Mouse (Mus musculus): ENCODE results near the gene Tmem97. TPM values are rescaled to one million over a fixed set of nuclear protein-coding genes. Genes with fewer than 3 reads are reported as not detected.
"Not testable (repeated sequence)": the region's sequence is repeated elsewhere in the genome, so short reads cannot be mapped to it uniquely, and the experiment has no call there.

Gene Tmem97
- polyA plus RNA-seq, 1 experiment: 15.9 TPM

GRCm38 (mm10) chr11:78545181-78545580 is 5.4 kb downstream of the Tmem97 start:
- DNase-seq: no peak
- no peak overlapping the region for H3K27ac ChIP-seq (ENCODE audit: insufficient read depth, low read length)
- no peaks in the 10 kb centered on the region for H3K27me3 ChIP-seq (ENCODE audit: control insufficient read depth, insufficient read depth, low read length)
- no peak for TF ChIP-seq CTCF (IDR thresholded peaks at IDR 0.05; ENCODE audit: borderline replicate concordance, insufficient read depth, low read depth, low read length)
- no peak for TF ChIP-seq POLR2A (IDR thresholded peaks at IDR 0.05; ENCODE audit: borderline replicate concordance, insufficient read depth, low read length)
- WGBS: 77% methylated on average over 8 of the region's 8 CpGs
- H3K4me1 ChIP-seq (ENCODE audit: control insufficient read depth, insufficient read depth, low read length): no peaks in the 10 kb centered on the region
- H3K4me3 ChIP-seq (replicated peaks; ENCODE audit: insufficient read depth, low read depth, low read length): no peak overlapping the region

GRCm38 (mm10) chr11:78544449-78545111 is 6.0 kb downstream of the Tmem97 start:
- no peaks in the 10 kb centered on the region for H3K27me3 ChIP-seq (ENCODE audit: control insufficient read depth, insufficient read depth, low read length)
- no peak overlapping the region for H3K4me3 ChIP-seq (replicated peaks; ENCODE audit: insufficient read depth, low read depth, low read length)
- DNase-seq: no peak
- no peak overlapping the region for H3K27ac ChIP-seq (ENCODE audit: insufficient read depth, low read length)
- no peak for TF ChIP-seq CTCF (IDR thresholded peaks at IDR 0.05; ENCODE audit: borderline replicate concordance, insufficient read depth, low read depth, low read length)
- TF ChIP-seq POLR2A (IDR thresholded peaks at IDR 0.05; ENCODE audit: borderline replicate concordance, insufficient read depth, low read length): no peak
- no peaks in the 10 kb centered on the region for H3K4me1 ChIP-seq (ENCODE audit: control insufficient read depth, insufficient read depth, low read length)
- WGBS: 96% methylated on average over 7 of the region's 7 CpGs

- WGBS: 81% methylated on average over 3 of the region's 3 CpGs
- H3K27me3 ChIP-seq (ENCODE audit: control insufficient read depth, insufficient read depth, low read length): no peaks in the 10 kb centered on the region
- H3K27ac ChIP-seq (ENCODE audit: insufficient read depth, low read length): no peak overlapping the region
- TF ChIP-seq CTCF (IDR thresholded peaks at IDR 0.05; ENCODE audit: borderline replicate concordance, insufficient read depth, low read depth, low read length) (no peak), POLR2A (IDR thresholded peaks at IDR 0.05; ENCODE audit: borderline replicate concordance, insufficient read depth, low read length) (no peak)
- 0 out of 2 replicates have a peak, but pooled peaks cover 6% of the 10 kb centered on the region for H3K4me1 ChIP-seq (ENCODE audit: control insufficient read depth, insufficient read depth, low read length)
- no peak overlapping the region for H3K4me3 ChIP-seq (replicated peaks; ENCODE audit: insufficient read depth, low read depth, low read length)
- no peak for DNase-seq
These were observed 10.2 kb downstream of the Tmem97 start for GRCm38 (mm10) chr11:78540358-78540757.

GRCm38 (mm10) chr11:78536690-78537084 is 13.9 kb downstream of the Tmem97 start:
- Histone ChIP-seq H3K4me3 (replicated peaks; ENCODE audit: insufficient read depth, low read depth, low read length) (peak overlapping the region; percentile 76), H3K27ac (ENCODE audit: insufficient read depth, low read length) (no peak overlapping the region), H3K27me3 (ENCODE audit: control insufficient read depth, insufficient read depth, low read length) (no peaks in the 10 kb centered on the region), H3K4me1 (ENCODE audit: control insufficient read depth, insufficient read depth, low read length) (0 out of 2 replicates have a peak, but pooled peaks cover 6% of the 10 kb centered on the region)
- WGBS: 2% methylated on average over 14 of the region's 14 CpGs
- DNase-seq: no peak
- TF ChIP-seq CTCF (IDR thresholded peaks at IDR 0.05; ENCODE audit: borderline replicate concordance, insufficient read depth, low read depth, low read length): no peak
- TF ChIP-seq POLR2A (IDR thresholded peaks at IDR 0.05; ENCODE audit: borderline replicate concordance, insufficient read depth, low read length): no peak

GRCm38 (mm10) chr11:78536080-78536689 is 14.4 kb downstream of the Tmem97 start, which contains the start of the genes Tnfaip1 and Ift20:
Tnfaip1 (minus strand) TSS chr11:78536332.
Ift20 (plus strand) TSS chr11:78536361.
- H3K4me1 ChIP-seq (ENCODE audit: control insufficient read depth, insufficient read depth, low read length): 0 out of 2 replicates have a peak, but pooled peaks cover 6% of the 10 kb centered on the region
- under 1% methylated on average over 52 of the region's 52 CpGs for WGBS
- no peak for TF ChIP-seq CTCF (IDR thresholded peaks at IDR 0.05; ENCODE audit: borderline replicate concordance, insufficient read depth, low read depth, low read length)
- TF ChIP-seq POLR2A (IDR thresholded peaks at IDR 0.05; ENCODE audit: borderline replicate concordance, insufficient read depth, low read length): peak; percentile 70
- H3K27me3 ChIP-seq (ENCODE audit: control insufficient read depth, insufficient read depth, low read length): no peaks in the 10 kb centered on the region
- H3K4me3 ChIP-seq (replicated peaks; ENCODE audit: insufficient read depth, low read depth, low read length): peak within 1 kb of the TSS; percentile 81
- H3K27ac ChIP-seq (ENCODE audit: insufficient read depth, low read length): peak within 1 kb of the TSS; percentile 19
- peak; percentile 96 to 99 for DNase-seq

GRCm38 (mm10) chr11:78535376-78536079 is 15.0 kb downstream of the Tmem97 start:
- Histone ChIP-seq H3K27ac (ENCODE audit: insufficient read depth, low read length) (peak overlapping the region; percentile 19), H3K27me3 (ENCODE audit: control insufficient read depth, insufficient read depth, low read length) (no peaks in the 10 kb centered on the region), H3K4me1 (ENCODE audit: control insufficient read depth, insufficient read depth, low read length) (peaks cover 10% of the 10 kb centered on the region), H3K4me3 (replicated peaks; ENCODE audit: insufficient read depth, low read depth, low read length) (peak overlapping the region; percentile 81)
- WGBS: under 1% methylated on average over 23 of the region's 23 CpGs
- TF ChIP-seq CTCF (IDR thresholded peaks at IDR 0.05; ENCODE audit: borderline replicate concordance, insufficient read depth, low read depth, low read length): no peak
- no peak for TF ChIP-seq POLR2A (IDR thresholded peaks at IDR 0.05; ENCODE audit: borderline replicate concordance, insufficient read depth, low read length)
- peak in 1 of 2 experiments; percentile 34 for DNase-seq

- no peak for TF ChIP-seq CTCF (IDR thresholded peaks at IDR 0.05; ENCODE audit: borderline replicate concordance, insufficient read depth, low read depth, low read length)
- TF ChIP-seq POLR2A (IDR thresholded peaks at IDR 0.05; ENCODE audit: borderline replicate concordance, insufficient read depth, low read length): no peak
- H3K4me3 ChIP-seq (replicated peaks; ENCODE audit: insufficient read depth, low read depth, low read length): no peak overlapping the region
- H3K27ac ChIP-seq (ENCODE audit: insufficient read depth, low read length): no peak overlapping the region
- 81% methylated on average over 4 of the region's 4 CpGs for WGBS
- H3K27me3 ChIP-seq (ENCODE audit: control insufficient read depth, insufficient read depth, low read length): no peaks in the 10 kb centered on the region
- H3K4me1 ChIP-seq (ENCODE audit: control insufficient read depth, insufficient read depth, low read length): peaks cover 16% of the 10 kb centered on the region
- no peak for DNase-seq
These were observed 16.1 kb downstream of the Tmem97 start for GRCm38 (mm10) chr11:78534516-78534915.

- H3K4me3 ChIP-seq (replicated peaks; ENCODE audit: insufficient read depth, low read depth, low read length); H3K27ac ChIP-seq (ENCODE audit: insufficient read depth, low read length); DNase-seq; H3K27me3 ChIP-seq (ENCODE audit: control insufficient read depth, insufficient read depth, low read length); H3K4me1 ChIP-seq (ENCODE audit: control insufficient read depth, insufficient read depth, low read length): not testable (repeated sequence)
- 90% methylated on average over 10 of the region's 10 CpGs for WGBS
These were observed 19.1 kb downstream of the Tmem97 start for GRCm38 (mm10) chr11:78531515-78531914.
